Mouse (Mus musculus) CD4-positive helper T cell, adult 2 months (primary cell): Measurements from ENCODE around the gene Olfr134.
"Not testable (repeated sequence)": the region's sequence is repeated elsewhere in the genome, so short reads cannot be mapped to it uniquely, and the experiment has no call there.

Experiments used
- DNase-seq: peaks from one replicate; pipeline ENCODE4 v3.0.0-alpha.2; 2012; ENCODE audit warnings: low read depth, missing footprints, low spot score

Olfr134 gene

GRCm38 (mm10) chr17:38171088-38171487, at the start of gene Olfr134:
TSS of gene Olfr134 (plus strand) at chr17:38171388.
- DNase-seq = no peak

GRCm38 (mm10) chr17:38124199-38124598, 47.0 kb upstream of the Olfr134 start:
- DNase-seq = not testable (repeated sequence)

DNA sequence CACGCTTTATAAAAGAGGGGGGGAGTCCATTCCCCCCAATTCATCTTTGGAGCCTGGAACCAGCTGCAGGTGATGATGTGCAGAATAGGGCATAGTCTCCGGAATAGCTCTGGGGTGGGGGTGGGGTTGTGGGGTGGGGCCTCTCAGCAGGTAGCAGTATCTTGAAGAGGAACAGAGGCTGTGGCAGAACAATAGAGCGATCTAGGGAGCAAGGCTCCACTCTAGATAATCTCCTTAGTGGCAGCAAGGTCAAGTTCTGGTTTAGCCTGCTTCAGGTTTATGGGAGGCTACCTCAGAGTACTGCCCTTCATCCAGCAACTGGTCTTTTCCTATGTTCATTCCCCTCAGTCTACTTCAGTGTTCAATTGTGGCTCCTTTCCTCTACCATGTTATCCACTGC, 45.8 kb upstream of the Olfr134 start:
- DNase-seq = not testable (repeated sequence)

DNA sequence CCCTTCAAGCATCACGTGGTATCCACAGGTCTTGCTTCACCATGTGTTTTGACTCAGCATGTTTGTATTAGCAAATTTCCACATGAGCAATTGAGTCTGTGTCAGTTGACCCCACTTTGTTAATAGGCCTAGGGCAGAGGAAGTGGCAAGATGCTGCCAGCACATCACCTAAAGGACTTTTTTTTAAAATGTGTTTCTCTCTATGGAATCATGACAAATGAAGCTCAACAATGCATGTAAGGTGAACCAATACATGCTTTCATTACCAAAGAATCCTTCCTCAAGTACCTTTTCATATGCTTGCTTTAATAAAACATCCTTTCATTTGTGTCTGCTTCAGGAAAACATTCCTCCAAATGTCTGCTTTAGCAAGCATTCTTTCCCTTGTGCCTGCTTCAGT, 36.8 kb upstream of the Olfr134 start, which contains the start of gene Olfr132:
Gene Olfr132, minus strand, starts transcription at position 101 of the 400 bp plus-strand sequence.
- DNase-seq = no peak

GRCm38 (mm10) chr17:38144981-38145380, 26.2 kb upstream of the Olfr134 start, which contains the start of gene Olfr133:
TSS of gene Olfr133 (plus strand) at chr17:38145281.
- no peak for DNase-seq

DNA sequence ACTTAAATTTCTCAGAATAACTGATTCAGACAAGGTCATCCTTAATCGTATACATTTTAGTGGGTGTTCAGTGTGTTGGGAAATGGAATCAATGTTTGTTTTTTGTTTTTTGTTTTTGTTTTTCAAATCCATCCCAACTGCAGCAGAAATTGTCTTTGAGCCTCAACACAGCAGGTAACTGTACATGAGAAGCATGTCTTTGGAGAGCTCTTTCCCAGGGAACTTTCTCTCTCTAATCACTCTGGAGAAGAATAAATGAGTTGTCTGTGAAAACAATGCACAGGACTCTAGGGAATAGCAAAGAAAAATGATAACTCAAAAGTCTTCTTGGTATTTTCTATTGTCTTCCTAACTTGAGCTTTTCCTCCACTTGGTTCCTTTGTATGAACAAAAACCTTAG, 32.8 kb downstream of the Olfr134 start, which contains the start of gene Olfr135:
Gene Olfr135, plus strand, starts transcription at position 301 of the 400 bp plus-strand sequence.
- DNase-seq = no peak
